Mouse (Mus musculus): ENCODE measurements around the gene Ablim1.

The Ablim1 gene

GRCm38 (mm10) chr19:57314346-57315012 lies at the start of gene Ablim1:
Ablim1 (minus strand) TSS chr19:57314919.
- DNase-seq (ENCODE audit: low read depth, low spot score): peak; percentile 38

DNA sequence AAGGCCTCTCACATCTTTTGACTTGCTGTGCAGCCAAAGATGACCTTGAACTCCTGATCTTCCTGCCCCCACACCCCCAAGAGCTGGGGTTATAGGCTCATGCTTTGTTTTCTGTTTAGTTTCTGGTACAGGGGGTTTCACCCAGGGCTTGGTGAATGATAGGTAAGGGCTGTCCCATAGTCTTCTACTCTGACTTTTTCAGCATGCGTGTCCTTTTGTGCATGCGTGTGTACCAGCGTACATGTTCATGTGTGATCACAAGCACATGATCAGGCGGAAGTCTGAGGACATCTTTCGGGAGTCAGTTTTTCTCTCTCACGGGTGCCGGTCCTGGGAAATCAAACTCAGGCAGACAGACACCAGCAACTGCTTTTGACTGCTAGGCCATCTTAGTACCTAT lies 48.8 kb upstream of the Ablim1 start:
- no peak for DNase-seq (ENCODE audit: low read depth, low spot score)

DNA sequence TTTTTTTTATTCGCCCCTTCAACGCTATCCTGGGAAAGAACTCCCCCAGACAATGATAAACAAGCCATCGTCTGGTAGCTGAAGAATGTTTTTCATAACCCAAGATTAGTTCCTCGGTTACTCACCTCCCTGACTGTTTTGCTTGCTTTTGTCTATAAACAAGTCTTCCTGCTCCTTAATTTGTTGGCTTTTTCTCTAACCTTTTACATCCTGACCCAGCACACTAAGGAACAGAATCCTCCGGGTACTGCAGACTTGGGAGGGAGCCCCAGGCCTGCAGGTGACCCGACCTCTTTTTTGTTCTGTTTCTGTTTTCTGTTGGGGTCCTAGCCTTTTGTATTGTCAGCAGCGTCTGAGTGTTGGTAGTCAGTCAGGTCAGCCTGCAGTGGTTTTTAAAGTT lies 48.4 kb upstream of the Ablim1 start:
- DNase-seq (ENCODE audit: low read depth, low spot score): no peak

DNA sequence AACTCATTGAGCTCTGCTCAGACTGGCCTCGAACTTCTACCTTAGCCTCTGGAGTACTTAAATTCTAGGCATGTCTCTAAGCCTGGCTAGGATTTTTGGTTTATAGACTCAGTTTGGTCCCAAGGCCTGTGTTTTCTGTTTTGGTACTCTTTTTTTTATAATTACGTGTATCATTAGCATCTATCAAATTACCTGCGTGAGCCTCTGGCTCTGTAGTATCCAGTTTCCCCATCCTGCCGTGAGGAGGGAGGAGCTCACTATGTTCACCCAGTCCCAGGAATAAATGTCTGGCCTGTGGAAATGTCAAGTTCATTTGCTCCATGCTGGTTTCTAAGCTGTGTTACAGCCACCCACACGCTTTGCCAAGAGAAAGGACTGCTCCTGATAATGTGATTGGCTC lies 47.9 kb upstream of the Ablim1 start:
- DNase-seq (ENCODE audit: low read depth, low spot score): no peak

GRCm38 (mm10) chr19:57361939-57362307 lies 47.2 kb upstream of the Ablim1 start:
- DNase-seq (ENCODE audit: low read depth, low spot score): no peak

DNA sequence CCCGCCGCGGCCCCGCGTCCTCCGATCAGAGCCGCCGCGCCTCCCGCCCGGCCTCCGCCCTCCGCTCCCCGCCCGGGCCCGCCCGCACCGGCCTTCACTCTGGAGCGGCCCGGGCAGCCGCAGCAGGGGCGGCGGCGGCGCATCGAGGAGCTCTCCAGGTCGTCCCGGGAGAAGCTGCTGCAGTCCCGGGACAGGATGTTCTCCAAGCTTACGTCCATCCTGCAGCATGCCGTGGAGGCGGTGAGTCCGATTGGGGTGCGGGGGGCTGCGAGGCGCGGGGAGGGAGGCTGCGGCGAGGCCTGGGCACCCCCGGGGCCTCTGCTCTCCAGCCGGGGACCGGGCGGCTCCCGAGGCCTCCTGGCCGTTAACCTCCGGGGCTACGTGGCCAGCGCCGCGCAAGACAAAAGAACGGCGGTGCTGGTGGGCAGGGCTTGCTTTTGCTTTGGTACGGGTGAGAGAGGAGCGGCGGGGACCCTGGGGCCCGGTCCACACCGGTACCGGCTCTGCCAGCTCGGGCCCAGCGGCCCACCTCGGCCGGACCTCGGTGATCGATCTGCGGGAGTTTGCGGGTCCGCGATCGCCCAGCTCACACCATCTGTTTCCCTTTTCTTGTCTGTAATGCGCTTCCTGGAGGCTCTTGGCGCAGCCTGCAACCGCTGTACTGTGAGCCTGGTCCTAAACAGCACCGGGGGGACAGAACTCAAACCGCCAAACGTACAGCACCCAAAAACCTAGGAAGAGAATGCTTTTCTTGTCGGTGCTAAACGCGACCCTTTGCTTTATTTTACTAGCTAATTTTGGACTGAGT lies 46.6 kb upstream of the Ablim1 start:
- DNase-seq (ENCODE audit: low read depth, low spot score): no peak

DNA sequence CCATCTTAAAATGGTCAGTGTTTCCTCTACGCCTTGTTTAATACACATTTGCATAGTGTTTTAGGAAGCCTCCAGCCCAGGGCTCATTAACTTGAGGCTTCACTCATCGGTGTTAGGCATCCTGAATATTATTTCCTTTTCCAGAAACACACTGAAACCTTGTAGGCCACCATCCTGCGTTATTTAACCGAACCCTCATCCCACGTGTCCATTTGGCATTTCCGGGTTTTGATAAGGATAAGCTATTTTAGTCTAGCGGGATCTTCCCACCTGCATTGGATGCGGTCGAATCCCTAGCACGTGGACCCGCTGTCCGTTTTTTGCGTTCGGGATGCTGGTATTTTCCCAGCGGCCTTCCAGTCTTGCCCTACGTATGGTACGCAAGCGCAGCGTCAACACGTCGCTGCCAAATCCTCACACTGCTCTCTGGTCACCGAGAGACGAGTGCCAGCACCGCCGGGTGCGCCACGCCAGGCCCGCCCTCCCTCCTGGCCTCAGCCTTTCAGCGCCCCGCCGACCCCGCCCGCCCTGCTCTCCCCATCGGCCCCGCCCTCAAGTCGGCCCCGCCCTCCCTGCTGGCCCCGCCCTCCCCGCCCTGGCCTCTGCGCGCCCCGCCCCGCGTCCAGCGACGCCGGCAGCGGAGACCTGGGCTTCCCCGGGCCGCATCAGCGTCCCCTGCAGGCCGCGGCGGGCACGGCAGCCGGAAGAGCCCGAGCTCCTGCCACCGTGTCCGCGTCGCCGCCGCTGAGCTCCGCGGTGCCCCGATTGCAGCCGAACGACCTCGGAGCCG lies 45.8 kb upstream of the Ablim1 start, which contains the start of gene Fam160b1:
Fam160b1 (plus strand) TSS at position 340 of the 790 bp plus-strand sequence.
- peak; percentile 94 for DNase-seq (ENCODE audit: low read depth, low spot score)

- no peak for DNase-seq (ENCODE audit: low read depth, low spot score)
Observed at GRCm38 (mm10) chr19:57359701-57360326, 45.1 kb upstream of the Ablim1 start.

- DNase-seq (ENCODE audit: low read depth, low spot score): no peak
Observed at GRCm38 (mm10) chr19:57358836-57359598, 44.3 kb upstream of the Ablim1 start.

- DNase-seq (ENCODE audit: low read depth, low spot score): no peak
Observed at GRCm38 (mm10) chr19:57358322-57358721, 43.6 kb upstream of the Ablim1 start.

DNA sequence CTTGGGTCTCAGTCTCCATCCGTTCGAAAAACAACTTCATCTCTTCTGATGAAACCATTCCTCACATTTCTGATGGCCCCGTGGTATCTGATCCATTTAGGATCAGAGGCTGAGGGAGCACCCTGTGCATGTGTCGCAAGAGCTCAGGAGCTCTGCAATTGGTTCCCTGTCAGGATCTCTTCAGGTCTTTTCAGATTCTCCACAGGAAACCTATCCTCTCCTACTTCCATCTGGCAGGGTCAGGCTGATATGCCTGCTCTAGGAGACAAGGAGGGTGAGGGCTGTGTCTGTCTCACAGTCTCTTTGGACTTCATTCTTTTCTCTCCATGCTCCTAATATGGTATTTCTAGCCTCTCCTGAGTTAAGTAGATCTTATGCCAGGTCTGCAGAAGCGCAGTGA lies 43.1 kb upstream of the Ablim1 start:
- no peak for DNase-seq (ENCODE audit: low read depth, low spot score)

GRCm38 (mm10) chr19:57357244-57357643 lies 42.5 kb upstream of the Ablim1 start:
- no peak for DNase-seq (ENCODE audit: low read depth, low spot score)

DNA sequence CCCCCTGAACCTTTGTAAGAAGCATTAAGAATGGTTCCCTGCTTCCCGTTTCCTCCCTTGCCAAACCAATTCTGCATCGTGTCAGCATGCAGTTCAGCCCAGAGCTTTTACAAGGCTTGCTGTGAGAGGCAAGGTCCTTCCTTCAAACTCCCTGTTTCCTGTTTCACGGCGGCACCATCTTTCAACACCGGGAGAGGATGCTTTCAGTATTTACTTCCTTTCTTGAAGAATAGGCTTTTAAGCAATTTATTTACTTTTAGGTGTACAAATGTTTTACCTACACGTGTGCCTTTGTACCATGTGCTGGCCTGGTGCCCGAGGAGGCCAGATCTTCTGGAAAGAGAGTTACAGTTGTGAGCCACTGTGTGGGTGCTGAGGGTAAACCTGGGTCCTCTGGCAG lies 41.6 kb upstream of the Ablim1 start:
- DNase-seq (ENCODE audit: low read depth, low spot score): no peak

GRCm38 (mm10) chr19:57355451-57356251 lies 40.9 kb upstream of the Ablim1 start:
- DNase-seq (ENCODE audit: low read depth, low spot score): no peak

DNA sequence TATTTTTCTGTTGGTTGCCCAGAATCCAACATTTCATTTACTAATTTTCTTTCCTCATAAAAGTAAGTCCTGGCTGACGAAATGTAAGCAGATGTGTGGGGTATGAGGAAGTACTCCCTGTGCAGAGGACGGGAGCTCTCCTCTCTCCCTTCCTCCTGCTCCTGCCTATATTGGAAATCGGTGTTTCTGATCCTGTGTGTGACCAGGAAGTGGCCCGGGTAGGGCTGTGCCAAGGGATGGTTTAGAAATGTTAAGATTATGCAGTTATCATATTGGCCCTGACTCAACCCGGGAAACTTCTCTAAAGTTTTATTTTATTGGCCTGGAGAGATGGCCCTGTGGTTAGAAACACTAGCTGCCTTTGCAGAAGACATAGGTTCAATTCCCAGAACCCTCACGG lies 40.0 kb upstream of the Ablim1 start:
- DNase-seq (ENCODE audit: low read depth, low spot score): no peak

DNA sequence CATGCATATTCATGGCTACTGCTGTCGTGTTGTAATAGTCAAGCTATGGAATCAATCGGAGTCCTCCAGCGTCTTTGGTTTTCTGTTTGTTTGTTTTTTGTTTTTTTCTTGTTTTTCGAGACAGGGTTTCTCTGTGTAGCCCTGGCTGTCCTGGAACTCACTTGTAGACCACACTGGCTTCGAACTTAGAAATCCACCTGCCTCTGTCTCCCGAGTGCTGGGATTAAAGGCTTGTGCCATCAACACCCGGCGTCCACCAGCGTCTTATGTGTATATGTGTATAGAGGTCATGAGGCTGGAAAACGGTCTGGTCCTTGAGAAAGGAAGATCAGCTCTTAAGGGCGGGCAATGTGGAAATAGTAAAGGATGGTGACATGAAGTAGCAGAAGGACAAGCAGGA lies 39.3 kb upstream of the Ablim1 start:
- DNase-seq (ENCODE audit: low read depth, low spot score): no peak

DNA sequence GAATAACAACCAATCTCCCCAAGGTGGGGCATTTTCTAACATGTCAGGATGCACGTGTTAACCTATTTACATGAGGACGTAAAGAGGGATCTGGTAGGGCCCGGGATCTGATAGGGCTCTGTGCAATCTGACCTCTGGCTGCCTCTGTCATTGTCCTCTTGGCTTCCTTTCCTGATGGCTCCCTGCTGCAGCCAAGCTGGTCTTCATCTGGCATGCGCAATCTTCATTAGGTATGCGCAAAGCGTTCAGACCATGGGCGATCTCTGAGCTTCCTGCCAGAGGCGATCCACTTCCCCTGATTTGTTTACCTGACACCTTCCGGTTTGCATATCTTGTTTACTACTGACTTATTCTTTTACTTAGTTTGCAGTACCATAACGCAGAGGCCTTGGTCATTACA lies 38.5 kb upstream of the Ablim1 start:
- DNase-seq (ENCODE audit: low read depth, low spot score): no peak

DNA sequence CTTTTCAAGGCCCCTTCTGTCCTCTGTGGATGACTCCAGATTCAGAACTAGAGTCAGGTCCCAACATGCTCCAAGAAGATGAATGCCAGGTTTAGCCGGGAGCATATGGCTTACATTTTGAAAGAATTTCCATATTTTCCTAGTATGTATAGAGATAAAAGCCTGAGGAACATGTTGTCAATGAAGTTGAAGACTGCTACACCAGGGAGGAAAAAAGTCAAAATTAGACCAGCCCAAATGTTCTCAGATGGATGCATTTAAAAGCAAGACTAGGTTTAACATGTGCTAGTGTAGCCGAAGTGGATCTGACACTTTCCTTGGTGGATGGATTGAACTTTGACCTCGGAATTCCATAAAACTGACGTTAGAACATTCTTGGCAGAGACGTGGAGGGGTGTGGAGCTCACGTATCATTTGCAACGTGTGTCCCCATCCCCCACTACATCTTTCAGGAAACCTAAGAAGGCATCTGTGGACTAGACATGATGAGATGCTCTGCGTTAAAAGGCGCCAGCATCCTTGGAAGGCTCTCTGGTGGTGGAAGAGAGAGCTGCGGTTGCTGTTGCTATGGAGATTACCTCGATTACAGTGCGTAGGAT lies 37.7 kb upstream of the Ablim1 start:
- DNase-seq (ENCODE audit: low read depth, low spot score): no peak

- DNase-seq (ENCODE audit: low read depth, low spot score): no peak
Observed at GRCm38 (mm10) chr19:57349096-57349495, 34.4 kb upstream of the Ablim1 start.

GRCm38 (mm10) chr19:57344678-57345077 lies 30.0 kb upstream of the Ablim1 start:
- DNase-seq (ENCODE audit: low read depth, low spot score): no peak
